Mouse (Mus musculus) lung, postnatal 10 days (tissue): Measurements from ENCODE around the gene Npat.

ENCODE experiments used
- DNase-seq: peaks from one replicate; pipeline ENCODE4 v3.0.0; 2021

The Npat gene

DNA sequence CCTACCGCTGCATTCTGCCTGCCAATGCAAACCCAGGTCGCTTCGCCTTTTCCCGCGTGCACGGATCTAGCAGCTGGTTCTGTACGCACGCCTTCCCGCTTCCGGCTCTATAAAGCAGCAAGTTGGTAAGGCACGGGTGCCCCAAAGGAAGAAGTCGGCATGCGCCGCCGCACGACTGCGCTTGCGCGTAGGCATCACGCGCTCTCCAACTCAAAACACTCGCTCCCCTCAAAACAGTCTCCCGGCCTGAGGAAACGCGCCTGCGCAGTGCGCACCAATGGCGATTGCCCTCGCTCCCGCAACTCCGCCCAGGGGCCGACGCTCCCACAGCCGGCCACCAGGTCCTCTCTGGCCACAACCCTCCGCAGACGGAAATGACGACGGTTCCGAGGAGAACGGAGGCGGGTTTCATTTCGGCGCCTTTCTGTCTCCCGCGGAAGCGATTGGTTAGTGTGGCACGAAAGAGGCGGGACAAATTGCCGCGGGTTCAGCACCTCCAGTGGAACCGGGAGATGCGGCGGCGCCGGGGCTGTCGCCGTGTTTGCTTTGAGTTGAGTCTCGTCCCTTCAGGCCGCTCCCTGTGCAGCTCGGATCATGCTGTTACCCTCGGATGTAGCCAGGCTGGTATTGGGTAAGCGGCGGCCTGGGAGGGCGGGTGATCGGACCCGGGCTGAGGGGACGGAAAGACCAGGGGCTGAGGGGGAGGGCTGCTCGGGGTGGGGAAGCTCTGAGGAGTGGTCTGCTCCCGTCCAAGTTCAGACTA is at the start of gene Npat, which contains the start of gene Atm:
TSS of gene Npat (plus strand) at position 490 of the 763 bp plus-strand sequence.
TSS of gene Atm (minus strand) at position 183 of the 763 bp plus-strand sequence.
- DNase-seq, result peak; percentile 99

DNA sequence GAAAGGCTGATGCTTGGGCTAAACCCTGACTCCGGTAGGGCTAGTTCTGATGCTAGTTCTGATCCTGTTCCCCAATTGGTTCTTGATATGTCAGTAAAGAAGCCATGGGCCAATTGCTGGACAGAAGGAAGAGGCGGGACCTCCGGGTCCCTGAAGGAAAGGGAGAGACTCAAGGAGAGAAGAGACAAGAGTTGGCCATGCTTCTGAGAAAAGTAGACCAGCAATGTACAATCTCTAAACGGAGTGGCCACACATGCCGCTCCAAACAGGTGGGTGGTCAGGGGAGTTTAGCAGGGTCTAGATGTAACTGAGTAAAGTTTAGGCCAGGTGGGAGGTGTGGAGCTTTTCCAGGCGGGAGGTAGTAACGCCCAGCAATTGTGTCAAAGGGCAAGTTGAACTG is 28.8 kb upstream of the Npat start:
- peak; percentile 10 for DNase-seq

DNA sequence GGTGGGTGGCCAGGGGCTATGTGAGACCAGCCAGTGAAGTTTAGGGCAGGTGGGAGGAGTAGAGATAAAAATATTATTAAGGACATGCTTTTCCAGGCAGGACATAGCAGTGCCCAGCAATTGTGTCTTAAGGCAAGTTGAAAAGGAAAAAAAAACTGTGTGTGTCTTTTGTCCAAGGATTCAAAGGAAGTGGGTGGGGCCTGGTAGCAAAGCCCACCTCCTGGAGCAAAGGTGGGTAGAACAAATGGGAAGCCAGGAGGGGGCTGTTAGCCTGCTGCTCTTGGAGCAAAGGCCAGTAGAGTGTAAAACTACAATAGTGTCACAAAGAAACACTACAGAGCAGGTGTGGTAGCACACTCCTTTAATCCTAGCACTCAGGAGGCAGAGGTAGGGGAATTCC is 22.8 kb upstream of the Npat start:
- DNase-seq, result no peak

DNA sequence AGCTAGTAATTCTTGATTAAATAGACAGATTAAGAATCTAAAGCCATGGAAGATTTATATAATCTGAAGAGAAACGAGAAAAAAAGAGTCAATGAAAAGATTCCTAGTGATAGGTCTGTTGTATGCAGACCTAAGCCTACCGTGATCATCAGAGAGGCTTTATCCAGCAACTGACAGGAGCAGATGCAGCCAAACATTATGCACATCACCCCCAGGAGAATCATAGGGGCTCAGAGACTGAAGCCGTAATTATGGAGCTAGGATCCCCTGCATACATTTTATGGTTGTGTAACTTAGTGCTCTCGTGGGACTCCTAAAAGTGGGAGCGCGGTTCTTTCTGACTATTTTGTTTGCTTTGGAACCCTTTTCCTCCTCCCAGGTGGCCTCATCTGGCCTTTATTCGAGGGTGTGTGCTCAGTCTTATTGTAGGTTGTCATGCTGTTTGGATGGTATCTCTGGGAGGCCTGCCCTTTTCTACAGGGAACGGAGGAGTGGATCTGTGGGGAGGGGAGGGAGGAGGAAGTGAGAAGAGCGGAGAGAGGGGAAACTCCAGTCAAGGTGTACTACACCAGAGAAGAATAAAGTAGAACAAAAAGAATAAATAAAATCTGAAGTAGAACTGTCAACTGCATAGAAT is 19.4 kb upstream of the Npat start:
- DNase-seq, result no peak

DNA sequence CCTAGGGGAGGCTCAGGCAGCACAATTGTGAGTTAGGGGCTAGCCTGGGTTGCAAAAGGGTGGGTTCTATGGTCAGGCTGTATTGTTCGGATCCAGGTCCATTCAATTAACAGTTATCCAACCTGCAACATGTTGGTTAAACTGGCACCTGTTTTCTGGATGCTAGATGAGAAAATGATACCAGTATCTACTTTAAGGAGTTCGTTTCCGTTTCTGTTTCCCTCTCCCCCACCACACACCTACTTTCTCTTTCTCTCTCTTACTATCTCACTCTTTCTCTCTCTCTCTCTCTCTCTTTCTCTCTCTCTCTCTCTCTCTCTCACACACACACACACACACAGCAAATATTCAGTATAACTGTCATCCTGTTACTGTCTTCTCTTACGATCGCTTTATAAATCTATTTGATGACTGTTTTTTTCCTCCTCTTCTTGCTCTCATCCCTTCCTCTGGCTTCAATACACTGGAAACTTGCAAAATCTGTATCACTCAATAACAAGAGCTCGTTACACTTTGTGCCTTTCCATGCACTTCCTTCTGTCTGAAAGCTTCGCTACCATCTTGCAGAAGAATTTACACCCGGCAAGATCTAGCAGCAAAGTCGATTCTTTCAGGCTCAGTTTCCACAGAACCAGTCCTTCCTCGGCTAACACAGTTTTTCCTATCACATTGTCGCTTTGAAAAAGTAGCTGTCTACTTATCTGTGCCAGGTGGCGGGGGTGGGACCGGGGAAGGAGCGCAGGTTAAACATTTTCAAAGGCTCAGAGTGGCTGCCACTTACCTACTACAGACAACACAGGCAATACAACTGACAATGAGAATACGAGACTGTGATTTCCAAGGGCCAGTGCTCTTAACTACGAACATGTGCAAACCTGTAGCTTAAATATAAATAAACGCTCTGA is 1.2 kb upstream of the Npat start:
- DNase-seq, result peak; percentile 6

DNA sequence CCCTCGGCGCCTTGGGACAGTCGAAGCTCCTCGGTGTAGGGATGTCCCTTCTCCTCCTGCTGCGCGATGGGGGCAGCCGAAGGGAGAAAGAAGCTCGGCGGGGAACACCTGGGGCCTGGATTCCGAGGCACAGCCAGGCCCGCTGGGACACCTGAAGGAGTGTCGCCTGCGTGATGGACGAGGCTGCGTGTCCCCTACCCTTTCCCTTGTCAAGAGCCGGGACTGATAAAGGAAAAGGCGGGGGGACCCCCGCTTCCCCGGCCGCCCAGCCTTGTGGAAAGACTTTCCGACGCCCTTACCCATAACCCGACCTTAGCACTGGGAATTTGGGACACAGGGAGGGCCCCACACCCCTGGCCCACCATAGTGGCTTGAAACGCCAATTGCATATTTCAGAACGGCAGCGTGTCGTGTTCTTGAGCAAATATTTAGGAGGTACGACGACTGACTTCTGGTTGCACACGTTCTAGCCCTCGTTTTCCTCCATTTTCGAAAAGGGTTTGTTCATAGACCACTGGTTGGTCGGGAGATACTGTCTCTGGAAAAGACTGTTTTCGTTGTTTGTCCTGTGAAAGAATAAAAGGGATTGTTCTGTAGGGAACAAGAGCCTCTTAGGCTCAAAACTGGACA is 604 bp downstream of the Npat start:
- no peak for DNase-seq

DNA sequence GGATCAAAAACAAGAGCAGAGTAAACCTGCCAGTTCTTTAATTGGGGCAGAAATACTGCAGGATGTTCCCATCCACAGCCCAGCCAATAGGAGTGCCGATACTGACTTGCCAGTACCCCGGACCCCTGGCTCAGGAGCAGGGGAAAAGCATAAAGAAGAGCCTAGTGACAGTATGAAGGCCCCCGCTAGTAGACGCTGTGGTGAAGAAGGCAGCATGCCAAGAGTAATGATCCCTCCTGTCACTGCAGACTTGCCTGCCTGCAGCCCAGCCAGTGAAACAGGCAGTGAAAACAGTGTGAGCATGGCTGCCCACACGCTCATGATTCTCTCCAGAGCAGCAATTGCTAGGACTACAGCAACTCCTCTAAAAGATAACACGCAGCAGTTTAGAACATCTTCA is 33.8 kb downstream of the Npat start:
- no peak for DNase-seq

DNA sequence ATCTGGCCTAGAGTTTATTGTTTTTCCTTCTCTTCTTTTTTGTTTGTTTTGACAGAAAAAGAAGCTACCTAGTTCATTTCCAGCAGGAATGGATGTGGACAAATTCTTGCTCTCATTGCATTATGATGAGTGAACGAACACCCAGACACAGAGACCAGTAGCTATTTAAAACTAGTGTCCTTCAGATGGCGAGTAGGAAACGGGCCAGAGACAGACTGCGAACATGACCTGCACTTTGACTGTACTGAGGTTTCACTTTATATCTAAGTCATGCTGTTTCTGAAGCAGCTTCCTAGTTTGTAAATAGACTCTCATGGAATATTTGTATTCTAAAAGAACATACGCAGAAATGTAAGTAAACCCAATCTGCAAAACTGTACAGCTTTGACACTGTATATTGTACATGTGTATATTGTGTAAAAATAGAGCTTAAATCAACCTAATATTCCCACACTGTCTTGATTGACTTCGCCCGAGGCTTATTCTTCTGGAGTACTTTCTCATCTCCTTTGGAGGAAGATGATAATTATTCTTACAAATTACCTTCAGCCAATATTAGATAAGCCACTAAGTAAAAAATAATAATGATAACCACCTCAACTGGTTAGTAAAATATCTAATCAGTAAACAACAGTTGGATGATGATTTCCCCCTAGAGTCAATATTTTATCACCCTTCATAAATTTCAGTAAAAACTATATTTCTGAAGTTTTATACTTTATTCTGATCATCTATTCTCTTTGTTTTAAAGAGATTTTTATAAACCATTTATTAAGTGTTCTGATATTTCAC is 35.9 kb downstream of the Npat start:
- no peak for DNase-seq

DNA sequence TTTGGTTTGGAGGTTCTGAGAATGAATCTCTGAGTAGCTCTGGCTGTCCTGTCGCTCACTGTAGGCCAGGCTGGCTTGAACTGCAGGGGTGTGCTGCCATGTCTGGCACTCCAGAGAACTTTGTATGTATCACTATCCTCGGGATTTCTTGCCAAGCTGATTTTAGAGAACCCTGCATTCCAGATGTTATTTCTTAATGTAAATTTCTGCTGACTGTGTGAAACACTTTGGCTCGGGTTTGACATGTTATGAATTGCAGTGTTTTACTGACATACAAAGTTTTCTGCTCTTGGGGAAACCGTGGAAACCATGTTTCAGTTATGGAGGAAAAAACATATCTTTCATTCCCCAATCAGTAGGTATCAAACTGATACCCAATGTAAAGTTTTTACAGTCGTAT is 38.9 kb downstream of the Npat start:
- no peak for DNase-seq

DNA sequence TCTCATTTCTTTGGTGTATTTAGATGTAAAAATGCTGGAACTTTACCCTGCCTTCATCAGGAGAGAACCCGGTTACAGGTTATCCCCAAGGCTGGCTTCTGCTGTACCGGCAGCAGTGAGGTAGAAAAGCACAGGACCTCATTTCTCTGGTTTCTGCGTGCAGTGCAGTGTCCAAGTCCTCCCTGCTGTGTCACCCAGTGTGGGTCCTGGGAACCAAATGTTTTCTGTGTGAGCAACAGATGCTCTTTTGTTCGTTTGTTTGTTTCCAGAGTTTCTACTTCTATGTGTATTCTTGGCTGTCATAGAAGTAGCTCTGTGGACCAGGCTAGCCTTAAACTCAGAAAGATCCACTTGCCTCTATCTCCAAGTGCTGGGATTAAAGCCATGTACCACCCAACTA is 45.0 kb downstream of the Npat start:
- DNase-seq, result no peak

DNA sequence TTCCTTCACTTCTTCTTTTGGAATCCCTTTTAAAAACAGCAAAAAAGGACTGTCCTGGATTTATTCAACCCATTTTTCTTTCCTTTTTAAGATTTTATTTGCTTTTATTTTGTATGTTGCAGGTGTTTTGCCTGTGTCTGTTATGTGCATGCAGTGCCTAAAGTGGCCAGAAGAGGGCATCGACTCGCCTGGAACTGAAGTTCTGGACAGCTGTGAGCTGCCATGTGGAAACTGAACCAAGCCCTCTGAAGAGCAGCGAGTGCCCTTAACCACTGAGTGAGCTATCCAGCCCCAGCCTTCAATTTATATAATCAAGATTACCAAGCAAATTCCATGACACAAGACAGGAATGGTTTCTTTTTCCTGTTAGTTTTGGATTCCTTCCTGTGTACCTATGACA is 57.9 kb downstream of the Npat start:
- DNase-seq, result peak; percentile 80

DNA sequence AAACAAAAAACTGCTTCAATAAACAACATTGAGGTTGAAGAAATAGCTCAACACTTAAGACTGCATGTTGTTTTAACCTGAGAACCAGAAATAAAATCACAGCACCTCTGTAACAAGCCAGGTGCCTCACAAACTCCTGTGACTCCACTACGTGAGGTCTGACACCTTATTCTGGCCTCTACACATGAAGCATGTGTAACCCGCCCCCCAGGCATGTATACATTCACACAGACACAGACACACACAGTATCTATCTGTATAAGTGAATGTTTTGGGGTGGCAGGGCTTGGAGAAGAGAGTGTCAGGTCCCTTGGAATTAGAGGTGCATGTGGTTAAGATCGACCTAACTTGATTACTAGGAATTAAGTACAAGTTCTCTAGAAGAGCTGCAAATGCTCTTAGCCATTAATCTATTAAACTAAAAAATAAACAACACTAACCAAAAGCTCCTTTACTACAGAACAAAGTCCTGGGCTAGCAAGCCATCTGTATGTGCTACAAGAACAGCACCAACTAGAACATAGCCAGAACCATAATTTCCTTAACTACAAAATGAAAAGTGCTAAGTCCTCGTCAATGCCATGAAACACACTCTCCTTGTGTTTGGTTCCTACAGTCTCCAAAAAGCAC is 60.2 kb downstream of the Npat start:
- no peak for DNase-seq

DNA sequence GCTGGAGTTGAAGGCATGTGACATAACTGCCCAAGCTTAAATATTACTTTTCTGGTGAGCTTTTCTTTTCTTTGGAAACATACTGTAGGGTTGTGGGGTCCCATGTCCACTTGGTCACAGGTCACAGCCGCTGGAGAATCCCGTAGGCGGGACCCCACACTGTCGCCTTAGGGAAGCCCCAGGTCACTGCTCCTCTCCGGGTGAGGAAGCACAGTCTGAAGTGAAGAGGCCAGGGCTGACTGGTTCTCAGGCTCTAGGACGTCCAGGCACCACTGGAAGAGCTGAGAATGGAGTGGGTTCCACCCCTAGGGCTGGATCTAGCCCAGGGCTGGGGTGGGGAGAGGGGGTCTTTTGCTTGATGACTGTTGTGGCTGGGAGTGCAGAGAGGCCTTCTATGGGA is 61.8 kb downstream of the Npat start:
- no peak for DNase-seq

DNA sequence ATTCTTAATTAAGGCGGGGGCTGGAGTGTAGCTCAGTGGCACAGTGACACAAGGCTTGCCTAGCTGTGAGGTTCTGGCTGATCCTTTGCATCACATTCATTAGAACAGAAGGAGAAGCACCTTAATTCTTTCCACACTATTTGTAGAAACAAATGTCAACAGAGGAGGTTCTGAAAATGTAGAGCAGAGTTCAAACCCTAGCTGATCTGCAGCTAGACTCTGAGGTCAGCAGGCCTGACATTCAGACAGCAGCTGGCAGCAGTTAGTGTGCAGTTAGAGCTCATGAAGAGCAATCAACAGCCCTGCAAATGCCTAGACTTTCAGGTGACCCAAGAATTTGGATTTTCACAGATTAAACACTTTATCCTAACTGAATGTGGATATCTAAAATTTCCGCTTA is 64.7 kb downstream of the Npat start:
- DNase-seq, result no peak

DNA sequence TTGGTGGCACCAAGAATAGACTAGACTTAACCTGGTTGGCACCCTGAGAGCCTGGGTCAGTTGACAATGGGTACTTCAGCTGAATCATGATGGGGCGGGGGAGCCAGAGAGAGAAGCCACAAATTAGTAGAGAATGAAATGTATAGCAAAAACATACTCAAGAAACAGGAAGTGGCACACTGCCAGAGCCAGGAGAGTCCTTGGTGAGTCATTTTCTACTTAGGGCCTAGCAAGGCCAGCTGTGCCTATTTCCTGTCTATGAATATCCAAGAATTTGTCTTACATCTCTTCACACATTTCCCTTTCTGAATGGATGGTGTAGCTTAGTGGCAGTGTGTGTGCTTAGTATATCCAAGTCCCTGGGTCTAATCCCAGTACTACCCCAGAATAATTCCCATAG is 66.5 kb downstream of the Npat start:
- peak; percentile 36 for DNase-seq

DNA sequence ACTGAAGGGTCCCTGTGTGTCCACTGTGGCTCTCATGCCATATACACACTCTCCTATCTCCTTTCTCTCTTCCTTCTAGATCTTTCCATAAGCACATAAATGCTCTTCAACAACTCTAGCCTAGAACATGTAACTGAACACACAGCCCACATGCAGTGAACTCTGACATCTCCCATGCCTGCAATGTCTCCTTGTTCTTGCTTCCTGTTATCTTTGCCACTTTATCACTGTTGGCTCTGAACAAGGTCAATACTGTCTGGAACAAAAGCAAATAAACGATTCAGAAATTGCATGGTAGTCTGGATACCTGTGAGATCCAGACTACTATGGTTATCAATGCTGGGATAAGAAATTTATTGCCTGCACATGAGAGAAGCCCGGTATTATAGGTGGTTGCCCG is 67.0 kb downstream of the Npat start:
- DNase-seq, result no peak

DNA sequence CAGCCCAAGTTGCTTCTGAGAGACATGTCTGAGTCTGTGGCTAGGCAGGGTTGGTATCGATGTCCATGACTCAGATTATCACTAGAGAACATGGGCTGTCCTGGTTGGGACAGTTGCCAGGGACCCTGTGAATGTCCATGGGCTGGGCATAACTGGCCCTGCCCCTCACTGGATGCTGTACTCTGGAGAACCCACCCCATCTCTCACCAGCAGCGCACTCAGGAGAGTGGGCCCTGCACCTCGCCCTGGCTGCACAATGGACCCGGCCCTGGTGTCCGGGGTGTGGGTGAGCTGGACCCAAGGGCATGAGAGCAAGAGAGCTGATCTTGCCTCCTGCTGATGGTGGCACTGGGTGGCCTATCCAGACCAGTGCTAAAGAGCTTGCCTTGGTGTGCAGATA is 68.1 kb downstream of the Npat start:
- DNase-seq, result no peak

DNA sequence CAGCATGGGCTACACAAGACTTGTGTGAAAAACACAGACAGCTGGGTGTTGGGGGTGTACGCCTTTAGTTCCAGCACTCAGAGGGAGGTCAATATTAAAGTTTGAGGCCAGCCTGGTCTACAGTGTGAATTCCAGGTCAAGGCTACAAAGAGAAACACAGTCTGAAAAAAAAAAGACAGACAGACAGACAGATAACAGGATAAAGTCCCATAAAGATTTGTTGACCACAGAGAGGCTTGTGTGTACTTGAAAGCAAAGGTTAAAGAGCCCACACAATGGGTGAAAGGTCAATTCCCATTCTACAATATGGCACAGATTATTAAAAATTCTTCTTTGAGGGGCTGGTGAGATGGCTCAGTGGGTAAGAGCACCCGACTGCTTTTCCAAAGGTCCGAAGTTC is 70.3 kb downstream of the Npat start:
- no peak for DNase-seq

DNA sequence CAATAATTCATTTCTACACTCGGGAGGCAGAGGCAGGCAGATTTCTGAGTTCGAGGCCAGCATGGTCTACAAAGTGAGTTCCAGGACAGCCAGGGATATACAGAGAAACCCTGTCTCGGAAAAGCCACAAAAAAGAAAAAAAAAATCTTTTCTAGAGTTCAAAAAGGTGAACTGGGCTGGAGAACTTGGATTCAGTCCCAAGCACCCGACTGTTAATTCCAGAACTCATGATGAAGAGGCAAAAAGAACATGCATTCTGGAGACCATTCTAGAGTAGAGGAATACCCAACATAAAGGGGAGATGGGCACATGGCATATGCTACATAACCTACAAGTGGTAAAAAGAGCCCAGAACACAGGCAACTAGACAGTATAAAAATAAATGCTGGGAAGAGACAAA is 71.0 kb downstream of the Npat start:
- DNase-seq, result no peak

DNA sequence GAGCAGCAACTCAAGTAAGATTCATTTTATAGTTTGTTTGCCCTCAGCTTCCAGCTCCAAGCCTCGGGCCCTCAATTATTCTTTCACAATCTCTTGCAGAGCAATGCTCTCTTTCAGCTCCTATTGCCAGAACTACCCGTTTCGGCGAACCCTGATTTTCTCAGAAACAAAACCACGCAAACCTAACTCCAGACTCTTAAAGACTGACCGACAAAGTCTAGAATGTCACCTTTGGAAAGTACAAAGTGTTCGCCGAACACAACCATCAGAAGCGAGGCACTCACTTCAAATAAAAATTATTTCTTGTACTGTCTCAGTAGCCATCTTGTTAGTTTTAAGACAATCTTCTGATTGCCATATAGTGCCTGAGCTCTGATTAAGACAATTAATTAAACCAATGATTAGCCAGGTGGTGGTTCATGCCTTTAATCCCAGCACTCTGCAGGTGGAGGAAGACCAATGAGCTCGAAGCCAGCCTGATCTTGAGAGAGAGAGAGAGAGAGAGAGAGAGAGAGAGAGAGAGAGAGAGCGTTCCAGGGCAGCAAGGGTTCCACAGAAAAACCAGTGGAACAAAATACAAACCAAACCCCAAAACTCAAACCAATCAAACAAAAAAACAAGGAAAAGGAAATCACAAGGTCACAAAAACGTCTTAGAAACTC is 72.6 kb downstream of the Npat start:
- DNase-seq, result no peak
